Mouse (Mus musculus) kidney, adult 18-20 months (tissue): ENCODE results near the gene Fgd1.

Source experiments
- DNase-seq: peaks from one replicate; pipeline ENCODE4 v3.0.0; 2021

Gene Fgd1

GRCm38 (mm10) chrX:151096171-151097058 is 50.5 kb downstream of the Fgd1 start, which contains the start of gene Tsr2:
Tsr2 (minus strand) TSS chrX:151096543.
- DNase-seq = peak; percentile 74

DNA sequence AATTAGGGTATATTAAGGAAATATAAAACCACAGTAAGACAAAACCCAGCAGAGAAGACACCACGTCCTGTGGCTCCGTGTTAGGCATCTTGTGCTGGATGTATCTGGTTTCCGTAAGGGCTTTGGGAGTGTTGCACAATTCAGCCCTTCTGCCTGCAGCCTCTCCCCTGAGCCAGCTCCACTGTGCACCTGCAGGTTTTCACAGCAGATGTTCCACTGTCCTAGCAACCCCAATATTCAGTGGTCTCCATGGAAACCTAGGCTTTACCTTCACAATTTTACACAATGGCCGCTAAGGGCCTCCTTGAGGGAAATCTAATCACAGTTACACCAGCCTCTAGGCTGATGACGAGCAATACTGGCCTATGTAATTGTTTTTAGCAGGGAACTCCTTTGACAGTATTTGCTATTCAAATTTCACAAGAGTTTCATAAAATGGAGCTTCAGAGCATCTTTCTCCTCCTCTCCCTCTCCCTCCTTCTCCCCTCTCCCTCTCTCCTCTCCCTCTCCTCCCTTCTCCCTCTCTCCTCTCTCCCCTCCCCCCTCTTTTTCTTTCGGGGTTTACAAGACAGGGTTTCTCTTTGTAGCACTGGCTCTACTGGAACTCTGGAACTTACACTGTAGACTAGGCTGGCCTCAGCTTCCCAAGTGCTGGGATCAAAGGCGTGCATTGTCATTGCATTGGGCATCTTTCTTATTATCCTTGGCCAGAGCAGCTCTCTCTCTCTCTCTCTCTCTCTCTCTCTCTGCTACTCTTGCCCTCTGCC is 61.5 kb downstream of the Fgd1 start:
- no peak for DNase-seq

DNA sequence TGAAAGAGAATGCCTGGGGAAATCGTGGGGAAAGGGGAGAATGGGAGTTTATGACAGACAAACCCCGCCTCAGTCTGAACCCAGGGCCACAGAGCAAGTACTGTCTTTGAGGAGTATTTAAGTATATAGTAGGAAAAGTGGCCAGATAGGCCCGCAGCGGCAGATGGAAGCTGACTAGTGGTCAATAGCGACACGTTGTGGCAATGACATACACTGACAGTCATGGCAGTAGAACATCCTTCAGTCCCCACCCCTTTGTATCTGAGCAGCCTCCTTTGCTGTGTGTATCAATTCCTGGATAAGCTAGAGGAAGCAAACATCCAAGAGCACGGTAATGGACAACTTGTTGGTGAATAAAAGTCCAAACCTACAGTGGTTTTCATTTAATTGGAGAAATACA is 70.8 kb downstream of the Fgd1 start:
- peak; percentile 12 for DNase-seq

DNA sequence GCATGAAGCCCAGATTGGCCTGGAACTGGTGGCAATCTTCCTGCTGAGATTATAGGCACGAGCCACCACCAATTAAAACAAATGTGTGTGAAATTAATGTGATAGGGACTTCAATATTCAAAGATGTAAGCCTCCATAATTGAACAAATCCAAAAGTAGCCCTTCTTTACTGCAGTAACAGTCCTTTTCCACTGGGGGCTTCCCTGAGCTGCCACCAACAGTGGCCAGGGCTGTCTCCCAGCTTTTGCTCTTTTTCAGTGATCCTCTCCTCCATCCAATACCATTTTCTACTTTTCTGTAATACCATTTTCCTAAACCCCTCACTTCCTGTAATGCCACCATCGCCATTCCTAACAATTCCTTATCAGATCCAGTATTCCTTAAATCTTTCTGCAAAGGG is 71.5 kb downstream of the Fgd1 start:
- no peak for DNase-seq

GRCm38 (mm10) chrX:151123933-151124332 is 78.0 kb downstream of the Fgd1 start:
- DNase-seq = no peak

- DNase-seq = no peak
Measured at GRCm38 (mm10) chrX:151130493-151130892, 84.5 kb downstream of the Fgd1 start.

DNA sequence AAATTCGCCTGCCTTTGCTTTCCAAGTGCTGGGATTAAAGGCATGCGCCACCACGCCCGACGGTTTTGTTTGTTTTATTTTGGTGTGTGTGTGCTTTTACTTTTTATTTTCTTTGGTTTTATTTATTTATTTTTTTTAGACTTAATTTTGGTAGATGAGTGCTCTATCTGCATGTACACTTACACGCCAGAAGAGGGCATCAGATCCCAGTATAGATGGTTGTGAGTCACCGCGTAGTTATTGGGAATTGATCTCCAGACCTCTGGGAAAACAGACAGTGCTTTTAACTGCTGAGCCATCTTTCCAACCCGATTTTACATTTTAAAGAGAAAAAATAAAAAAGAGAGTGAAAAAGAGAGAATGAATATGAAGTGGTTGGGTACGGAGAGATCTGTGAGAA is 86.8 kb downstream of the Fgd1 start:
- no peak for DNase-seq
